Mouse (Mus musculus) kidney, adult 2 months (tissue): ENCODE results near the gene Impdh2. TPM values are rescaled to one million over a fixed set of nuclear protein-coding genes. Genes with fewer than 3 reads are reported as not detected.
A peak's percentile ranks its signal among the peaks of the same experiment; 100 is the strongest.
"Not testable (repeated sequence)": the region's sequence is repeated elsewhere in the genome, so short reads cannot be mapped to it uniquely, and the experiment has no call there.

ENCODE experiments used
- DNase-seq: peaks from one replicate; pipeline ENCODE4 v3.0.0; 2021
- H3K27ac ChIP-seq: fragments of 200-500 bp; 2 replicates; pipeline ENCODE4 v1.5.1; 2012; ENCODE audit warnings: low read depth, low read length, control low read depth, inconsistent platforms; ENCODE audit not compliant: insufficient read depth
- H3K27me3 ChIP-seq: fragments of 200-500 bp; replicated peaks from 2 replicates; pipeline ENCODE4 v1.6.1; 2012; ENCODE audit warnings: mild to moderate bottlenecking, moderate library complexity, low read length, inconsistent platforms; ENCODE audit not compliant: control insufficient read depth, insufficient read depth
- H3K36me3 ChIP-seq: fragments of 200-500 bp; 2 replicates; pipeline ENCODE4 v1.6.1; 2012; ENCODE audit warnings: mild to moderate bottlenecking, moderate library complexity, low read length, inconsistent platforms; ENCODE audit not compliant: control insufficient read depth, insufficient read depth
- H3K4me1 ChIP-seq: fragments of 200-500 bp; 2 replicates; pipeline ENCODE4 v1.6.1; 2011; ENCODE audit warnings: low read length; ENCODE audit not compliant: control insufficient read depth, insufficient read depth
- H3K4me3 ChIP-seq: fragments of 200-500 bp; 2 replicates; pipeline ENCODE4 v1.5.1; 2011; ENCODE audit warnings: mild to moderate bottlenecking, low read depth, low read length, control low read depth; ENCODE audit not compliant: insufficient read depth
- CTCF ChIP-seq: fragments of 200-500 bp; conservative IDR thresholded peaks from 2 replicates; pipeline ENCODE4 v1.5.1; 2011; ENCODE audit warnings: low read depth, mild to moderate bottlenecking, control low read depth, low read length, moderate library complexity, mixed read lengths; ENCODE audit not compliant: insufficient read depth, insufficient read length
- POLR2A ChIP-seq: fragments of 200-500 bp; IDR thresholded peaks from one replicate; pipeline ENCODE4 v1.6.1; 2011; ENCODE audit warnings: low read depth, low read length, control low read depth
- WGBS: fragments of 180-500 bp; shearing (Covaris S2); methylation state at CpG from one replicate; pipeline ENCODE4 v1.1.7; 2018; 5-methylcytosine and 5-hydroxymethylcytosine counted together
- polyA plus RNA-seq: library from polyadenylated mRNA; depleted of rRNA; stranded (reverse); fragments of >200 nt; gene quantifications from 2 replicates; pipeline ENCODE4 v1.2.3, GENCODE M21; 2012

Gene Impdh2
- polyA plus RNA-seq, 1 experiment = 60.0 TPM

- no peak for DNase-seq
- no peak overlapping the region for H3K4me3 ChIP-seq
- no peaks in the 10 kb centered on the region for H3K36me3 ChIP-seq
- no peak overlapping the region for H3K27ac ChIP-seq
- H3K27me3 ChIP-seq = no peaks in the 10 kb centered on the region
- TF ChIP-seq CTCF (no peak), POLR2A (no peak)
- no peaks in the 10 kb centered on the region for H3K4me1 ChIP-seq
- WGBS = 75% methylated on average over 3 of the region's 3 CpGs
Observed at GRCm38 (mm10) chr9:108594354-108594753, 34.3 kb downstream of the Impdh2 start.

- Histone ChIP-seq H3K4me3 (peak within 1 kb of the TSS; percentile 60), H3K27me3 (no peaks in the 10 kb centered on the region), H3K4me1 (no peaks in the 10 kb centered on the region), H3K36me3 (no peaks in the 10 kb centered on the region), H3K27ac (no peak within 1 kb of the TSS)
- TF ChIP-seq CTCF (no peak), POLR2A (no peak)
- DNase-seq = peak; percentile 56
- 5% methylated on average over 69 of the region's 69 CpGs for WGBS
Observed at GRCm38 (mm10) chr9:108596998-108597764, 37.1 kb downstream of the Impdh2 start, which contains the start of gene P4htm. TSS of gene P4htm (minus strand) at chr9:108597667.

- no peaks in the 10 kb centered on the region for H3K36me3 ChIP-seq
- WGBS = 68% methylated on average over 4 of the region's 4 CpGs
- no peak for DNase-seq
- H3K4me1 ChIP-seq = 0 out of 2 replicates have a peak, but pooled peaks cover under 1% of the 10 kb centered on the region
- H3K4me3 ChIP-seq = no peak overlapping the region
- H3K27ac ChIP-seq = no peak overlapping the region
- no peaks in the 10 kb centered on the region for H3K27me3 ChIP-seq
- no peak for TF ChIP-seq CTCF
- TF ChIP-seq POLR2A = no peak
Observed at GRCm38 (mm10) chr9:108599021-108599566, 39.0 kb downstream of the Impdh2 start.

- WGBS = 34% methylated on average over 2 of the region's 2 CpGs
- Histone ChIP-seq H3K27me3 (no peaks in the 10 kb centered on the region), H3K4me3 (no peak overlapping the region), H3K27ac (no peak overlapping the region), H3K36me3 (no peaks in the 10 kb centered on the region), H3K4me1 (0 out of 2 replicates have a peak, but pooled peaks cover 2% of the 10 kb centered on the region)
- no peak for DNase-seq
- TF ChIP-seq POLR2A = no peak
- no peak for TF ChIP-seq CTCF
Observed at GRCm38 (mm10) chr9:108600011-108600410, 39.9 kb downstream of the Impdh2 start.

DNA sequence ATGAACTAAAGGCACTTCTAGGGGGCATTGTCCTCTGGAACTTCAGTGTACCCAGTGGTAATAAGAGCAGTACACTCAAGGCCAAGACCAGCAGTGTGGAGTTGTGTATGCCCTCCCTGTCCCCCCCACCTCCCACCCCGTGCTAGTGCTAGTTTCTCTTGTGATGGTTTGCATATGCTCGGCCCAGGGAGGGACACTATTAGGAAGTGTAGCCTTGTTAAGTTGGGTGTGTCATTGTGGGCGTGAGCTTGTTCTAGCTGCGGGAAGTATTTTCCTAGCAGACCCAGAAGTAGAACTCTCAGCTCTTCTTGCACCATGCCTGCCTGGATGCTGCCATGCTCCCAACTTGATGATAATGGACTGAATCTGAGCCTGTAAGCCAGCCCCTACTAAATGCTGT is 41.9 kb downstream of the Impdh2 start:
- Histone ChIP-seq H3K36me3 (peaks cover 1% of the 10 kb centered on the region), H3K27me3 (no peaks in the 10 kb centered on the region), H3K4me1 (0 out of 2 replicates have a peak, but pooled peaks cover 2% of the 10 kb centered on the region), H3K27ac (no peak overlapping the region), H3K4me3 (no peak overlapping the region)
- DNase-seq = no peak
- WGBS = 61% methylated on average over 4 of the region's 4 CpGs
- TF ChIP-seq CTCF (no peak), POLR2A (no peak)

DNA sequence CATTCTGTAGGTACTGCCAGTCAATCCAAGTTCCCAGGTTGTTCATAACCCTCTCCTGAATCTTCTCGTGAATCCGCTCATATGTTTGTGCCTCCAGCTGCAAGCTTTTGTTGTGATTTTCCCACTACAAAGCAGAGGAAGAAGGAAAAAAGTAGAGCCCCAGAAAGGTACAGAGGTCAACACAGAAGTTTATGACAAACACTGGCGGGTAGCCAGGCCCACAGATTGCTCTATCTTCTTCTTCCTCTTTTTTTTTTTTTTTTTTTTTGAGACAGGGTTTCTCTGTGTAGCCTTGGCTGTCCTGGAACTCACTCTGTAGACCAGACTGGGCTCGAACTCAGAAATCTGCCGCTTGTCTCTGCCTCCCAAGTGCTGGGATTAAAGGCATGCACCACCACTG is 47.8 kb downstream of the Impdh2 start:
- DNase-seq = peak; percentile 10
- H3K4me1 ChIP-seq, H3K4me3 ChIP-seq, H3K27ac ChIP-seq, H3K27me3 ChIP-seq: not testable (repeated sequence)
- 74% methylated on average over 5 of the region's 5 CpGs for WGBS
- H3K36me3 ChIP-seq = peaks cover 20% of the 10 kb centered on the region

DNA sequence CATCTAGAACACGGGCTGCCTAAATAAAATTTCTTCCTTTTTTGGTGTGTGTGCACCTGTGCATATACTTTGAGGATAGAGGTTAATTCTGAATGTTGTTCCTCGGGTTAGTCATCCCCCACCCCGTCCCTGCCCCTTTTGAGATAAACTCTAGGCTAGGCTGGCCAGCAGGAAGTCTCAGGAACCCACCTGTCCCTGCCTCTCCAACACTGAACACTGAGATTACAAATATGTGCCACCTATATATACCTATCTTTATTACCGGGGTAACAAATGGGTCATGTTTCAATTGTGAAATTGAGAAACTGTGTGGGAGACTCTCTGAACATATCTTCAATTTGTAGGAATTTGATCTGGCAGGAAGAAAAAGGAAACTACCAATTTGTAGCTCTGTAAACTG is 48.8 kb downstream of the Impdh2 start:
- Histone ChIP-seq H3K27ac (no peak overlapping the region), H3K36me3 (peaks cover 21% of the 10 kb centered on the region), H3K4me3 (no peak overlapping the region), H3K4me1 (0 out of 2 replicates have a peak, but pooled peaks cover 2% of the 10 kb centered on the region), H3K27me3 (no peaks in the 10 kb centered on the region)
- no peak for DNase-seq
- TF ChIP-seq CTCF = no peak
- 91% methylated on average over 4 of the region's 4 CpGs for WGBS
